Mouse (Mus musculus): Measurements from ENCODE around the gene Fgfr2.

DNA sequence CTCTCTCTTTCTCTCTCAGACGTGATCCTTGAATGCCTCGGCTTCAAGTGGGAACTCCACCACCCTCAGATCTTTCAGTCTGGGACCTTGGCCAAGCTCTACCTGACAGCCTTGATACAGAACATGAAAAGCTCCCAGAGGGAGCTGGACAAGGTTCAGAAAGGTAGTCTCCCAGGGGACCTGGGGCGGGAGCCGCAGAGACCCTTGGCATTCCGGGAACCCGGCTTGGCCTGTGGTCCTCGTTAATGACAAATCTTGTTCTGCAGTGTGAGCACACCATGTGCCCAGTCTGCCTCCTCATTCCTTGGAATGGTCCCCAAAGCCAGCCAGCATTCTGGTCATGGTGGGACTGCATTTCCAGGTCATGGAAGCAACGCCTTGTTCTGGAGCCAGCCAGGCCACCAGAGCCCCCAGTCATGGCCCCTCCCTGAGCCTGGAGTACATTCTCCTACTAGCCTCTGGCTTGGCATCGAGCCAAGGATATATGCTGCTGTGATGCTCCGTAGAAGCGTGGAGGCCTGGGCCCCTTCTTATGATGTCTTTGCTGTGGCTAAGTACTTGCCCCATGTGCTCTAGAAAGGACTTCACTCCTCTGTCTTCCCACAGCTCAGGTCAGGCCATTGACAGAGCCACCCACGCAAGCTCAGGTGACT is 2337.1 kb downstream of the Fgfr2 start:
- no peak for TF ChIP-seq E2F4 (IDR thresholded peaks at IDR 0.05; ENCODE audit: insufficient read depth)
- no peak for TF ChIP-seq SRF (IDR thresholded peaks at IDR 0.05; ENCODE audit: control insufficient read depth, insufficient read length, low read depth)
- TF ChIP-seq POLR2A (IDR thresholded peaks at IDR 0.05; ENCODE audit: insufficient read length, low read depth) = no peak
- no peak for TF ChIP-seq MAX (IDR thresholded peaks at IDR 0.05; ENCODE audit: low read depth)
